Mouse (Mus musculus) cerebellum, adult 2 months (tissue): ENCODE measurements around the gene Hkdc1.

ENCODE experiments used
- CTCF ChIP-seq: fragments of 200-500 bp; IDR thresholded peaks from 2 replicates; pipeline ENCODE4 v1.5.1; 2011; ENCODE audit warnings: low read depth, mild to moderate bottlenecking, control low read depth, low read length, moderate library complexity, borderline replicate concordance; ENCODE audit not compliant: insufficient read depth
- POLR2A ChIP-seq: fragments of 200-500 bp; IDR thresholded peaks from 2 replicates; pipeline ENCODE4 v1.6.1; 2011; ENCODE audit warnings: low read length, control low read depth, borderline replicate concordance; ENCODE audit not compliant: insufficient read depth

- TF ChIP-seq CTCF (no peak), POLR2A (peak; percentile 60)
These were observed 27.3 kb upstream of the Hkdc1 start, which contains the start of the genes 4930507D05Rik and Supv3l1 for GRCm38 (mm10) chr10:62449364-62450279.
